Mouse (Mus musculus): ENCODE measurements around the gene Nell2. TPM values are rescaled to one million over a fixed set of nuclear protein-coding genes. Genes with fewer than 3 reads are reported as not detected.

Nell2 gene
- polyA plus RNA-seq (2014; fragmentation: Illumina TruSeq; extraction: RNeasy Lipid Tissue Mini Kit (QIAGEN cat#74804); ENCODE audit: low read depth, low replicate concordance) = 9.5 TPM

DNA sequence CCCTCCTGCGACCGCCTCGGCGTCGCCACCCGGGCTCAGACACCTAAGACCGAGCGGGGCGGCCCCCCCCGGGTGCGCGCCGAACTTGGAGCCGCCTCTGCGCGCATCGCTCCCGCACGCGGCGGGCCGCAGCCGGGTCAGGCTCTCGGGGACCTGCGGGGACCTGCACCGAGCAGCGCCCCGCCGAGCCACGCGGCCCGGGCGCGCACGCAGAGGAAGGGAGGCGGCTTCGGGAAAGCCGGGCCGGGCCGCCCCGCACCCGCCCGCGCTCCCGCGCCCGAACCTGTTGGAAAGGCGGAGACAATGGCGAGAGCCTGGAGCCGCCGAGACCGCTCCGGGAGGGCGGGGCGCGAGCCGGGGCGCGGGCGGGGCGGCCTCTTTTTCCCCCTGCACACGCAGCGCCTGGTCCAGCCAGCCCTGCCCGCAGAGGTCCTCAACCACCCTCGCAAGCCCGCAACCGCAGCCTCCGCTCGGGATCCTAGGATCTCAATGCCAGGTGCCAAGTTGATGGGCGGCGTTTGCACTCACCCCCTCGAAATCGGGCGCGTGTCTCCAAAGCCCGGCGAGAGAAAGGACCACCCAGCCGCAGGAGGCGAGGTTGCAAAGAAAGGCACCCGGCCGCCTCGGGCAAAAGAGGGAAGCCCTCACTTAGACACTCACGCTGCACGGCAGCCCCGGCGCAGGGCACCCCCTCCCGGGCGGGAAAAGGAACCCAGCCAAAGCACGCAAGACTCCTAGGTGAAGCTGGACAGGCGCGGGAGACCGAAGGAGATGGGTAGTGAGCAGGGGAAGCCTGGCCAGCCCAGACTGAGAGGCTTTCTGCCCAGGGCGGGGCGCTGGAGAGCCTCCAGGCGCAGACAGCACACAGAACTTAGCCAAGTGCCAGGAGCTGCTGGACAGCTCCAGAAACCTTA is at the start of gene Nell2:
Gene Nell2, minus strand, starts transcription at position 612 of the 914 bp plus-strand sequence.

Other genes starting within 250 kb of the Nell2 start
- gene Dbx2, start 127.4 kb upstream of the Nell2 start, polyA plus RNA-seq (2014; fragmentation: Illumina TruSeq; extraction: RNeasy Lipid Tissue Mini Kit (QIAGEN cat#74804); ENCODE audit: low read depth, low replicate concordance) = 0.07 TPM

Measured in testis, adult 10 weeks (tissue).